Mouse (Mus musculus) heart, postnatal 25 days (tissue): Measurements from ENCODE around the gene Tmcc1. TPM values are rescaled to one million over a fixed set of nuclear protein-coding genes. Genes with fewer than 3 reads are reported as not detected.

Experiments
- DNase-seq: peaks from one replicate; pipeline ENCODE4 v3.0.0; 2022; ENCODE audit warnings: low spot score
- intact Hi-C: fragments of 180-260 bp; cut with DNase I; formaldehyde crosslinking; loops from one replicate; pipeline ENCODE4 v1.15.1; 2025
- total RNA-seq, 2 experiments: library from RNA; stranded (reverse); gene quantifications; 2 replicates each; pipeline ENCODE4 v1.2.3; 2021

Tmcc1 gene
- total RNA-seq, 2 experiments from 2014 or later = 26.2 to 33.0 TPM

DNA sequence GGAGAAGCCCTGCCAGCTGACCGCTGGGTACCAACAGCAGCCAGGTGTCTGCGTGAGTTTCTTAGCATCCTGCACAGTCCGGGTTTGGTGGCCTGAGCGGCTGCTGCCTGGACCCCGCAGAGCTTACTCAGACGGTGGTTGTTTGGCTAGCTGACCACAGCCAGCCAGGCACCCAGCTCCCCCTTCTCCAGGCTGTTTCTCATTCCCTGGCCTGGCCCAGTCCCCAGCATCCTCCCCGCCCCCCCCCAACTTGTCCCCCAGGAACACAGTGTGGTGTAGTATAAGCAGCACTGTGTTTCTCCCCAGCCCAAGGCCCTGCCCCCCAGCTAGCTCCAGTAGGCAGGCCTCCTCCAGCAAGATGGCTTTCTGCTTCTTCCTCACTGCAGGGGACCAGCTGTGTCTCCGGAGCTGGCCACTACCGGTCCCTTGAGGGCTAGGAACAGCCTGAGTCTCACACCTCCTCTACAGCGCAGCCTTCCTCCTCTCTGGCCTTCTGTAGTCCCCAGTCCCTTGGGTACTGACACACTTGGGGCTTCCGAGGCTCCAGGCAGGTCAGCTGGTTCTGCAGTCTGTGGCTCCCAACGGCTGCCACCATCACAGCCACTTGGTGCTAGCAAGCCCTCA is 206.7 kb downstream of the Tmcc1 start:
- intact Hi-C loops = no loop called here
- no peak for DNase-seq

DNA sequence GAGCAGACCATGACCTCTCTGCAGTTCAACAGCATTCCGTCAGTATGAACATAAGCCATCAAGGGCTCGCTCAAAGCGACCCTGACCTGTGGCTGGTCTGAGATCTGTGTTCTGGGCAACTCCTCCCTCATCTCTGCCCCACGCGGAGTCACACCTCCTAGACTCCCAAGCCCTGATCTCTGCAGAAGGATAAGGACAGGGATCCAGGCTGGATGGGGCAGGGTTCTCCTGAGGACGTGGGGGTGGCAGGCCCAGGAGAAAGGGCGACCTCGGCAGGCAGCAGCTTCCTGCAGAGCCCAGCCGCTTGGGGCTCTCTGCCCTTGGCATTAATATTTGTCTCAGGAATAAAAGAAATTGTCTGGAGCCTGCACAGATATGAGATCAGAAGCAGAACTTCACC is 207.7 kb downstream of the Tmcc1 start:
- intact Hi-C loops = no loop called here
- DNase-seq = no peak

DNA sequence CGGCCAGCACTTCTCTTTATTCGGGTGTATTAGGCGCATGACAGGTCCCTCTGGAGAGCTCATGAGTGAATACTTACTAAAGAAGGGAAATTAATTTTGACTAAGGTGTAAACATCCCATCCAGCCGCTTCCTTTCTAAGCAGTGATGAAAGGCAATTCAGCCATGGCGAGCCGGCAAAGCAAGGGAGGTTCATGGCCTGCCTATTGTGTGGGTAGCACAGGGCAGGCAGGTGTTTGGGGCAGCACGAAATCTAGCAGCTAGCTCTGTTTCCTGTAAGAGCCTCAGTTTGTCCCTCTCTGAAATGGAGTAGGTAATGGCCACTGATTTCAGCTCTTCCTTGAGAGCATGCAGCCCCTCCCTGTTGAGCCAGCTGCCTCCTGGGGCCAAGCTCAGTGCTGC is 208.7 kb downstream of the Tmcc1 start:
- no peak for DNase-seq
- intact Hi-C loops = no loop called here

DNA sequence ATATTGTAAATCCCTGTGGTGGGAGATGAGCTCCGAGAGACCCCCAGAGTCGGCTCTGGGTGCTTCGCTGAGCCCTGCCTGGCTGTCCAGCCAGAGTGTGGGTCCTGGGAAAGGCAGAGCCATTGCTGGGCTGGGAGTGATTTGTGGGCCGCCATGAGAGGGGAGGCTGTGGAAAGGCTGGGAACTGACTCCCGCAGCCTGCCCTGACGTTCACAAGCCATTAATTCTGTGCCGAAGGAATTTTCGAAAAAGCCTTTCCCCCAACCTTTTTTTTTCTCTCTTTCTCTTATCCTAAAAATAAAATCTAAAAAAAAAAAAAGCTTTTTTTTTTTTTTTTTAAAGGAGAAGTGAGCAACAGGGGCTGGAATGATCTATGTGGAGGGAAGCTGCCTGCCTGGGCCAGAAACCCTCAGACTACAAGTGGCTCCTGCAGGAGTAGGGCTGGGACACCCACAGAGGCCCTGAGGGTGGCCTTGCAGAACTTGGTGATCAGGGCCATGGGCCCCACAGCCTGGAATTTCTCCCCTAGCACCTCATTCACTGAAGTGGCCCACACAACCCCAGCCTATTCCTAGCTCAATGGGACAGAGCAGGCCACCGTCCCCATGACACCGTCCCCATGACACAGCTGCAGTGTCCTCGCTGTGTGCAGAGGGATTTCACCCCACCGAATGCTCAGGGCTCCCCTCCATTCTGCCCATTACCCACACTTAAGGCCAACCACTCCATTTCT is 209.8 kb downstream of the Tmcc1 start:
- intact Hi-C loops = no loop called here
- no peak for DNase-seq

DNA sequence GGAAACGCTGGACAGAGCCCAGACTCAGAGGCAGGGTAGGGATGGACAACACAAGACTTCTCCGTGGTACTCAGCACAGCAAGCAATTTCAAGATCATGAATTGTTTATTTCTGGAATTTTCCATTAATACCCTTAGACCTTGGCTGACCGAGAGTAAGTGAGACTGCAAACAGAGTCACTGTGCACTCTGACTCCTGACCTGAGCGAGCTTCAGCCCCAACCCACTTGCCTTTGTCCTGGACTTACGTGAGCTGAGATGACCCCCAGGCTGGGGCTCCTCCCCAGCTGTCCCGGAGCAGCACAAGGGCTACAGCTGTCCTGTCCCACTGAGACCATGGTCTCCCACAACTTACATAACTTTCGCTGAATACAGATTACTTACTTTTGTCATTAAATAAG is 210.4 kb downstream of the Tmcc1 start:
- no peak for DNase-seq
- intact Hi-C loops = no loop called here

DNA sequence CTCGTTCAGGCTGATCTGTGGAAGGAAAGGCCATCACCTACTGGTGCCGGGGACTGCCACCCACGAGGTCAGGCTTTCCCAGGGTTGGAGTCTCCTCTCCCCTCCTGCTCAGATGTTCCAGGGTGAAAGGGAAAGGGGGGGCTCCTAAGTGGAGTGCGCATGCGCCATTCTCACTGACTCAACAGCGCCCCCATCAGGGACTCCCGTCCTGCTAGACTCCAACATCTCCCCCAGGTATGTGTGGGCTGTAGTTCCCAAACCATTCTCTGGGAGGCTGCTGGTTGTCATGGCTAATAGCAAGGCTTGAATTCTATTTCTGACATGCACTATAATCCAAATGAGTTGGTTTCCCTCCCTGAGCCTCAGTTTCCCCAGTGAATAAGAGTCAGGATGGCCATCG is 214.7 kb downstream of the Tmcc1 start:
- intact Hi-C loops = no loop called here
- no peak for DNase-seq

DNA sequence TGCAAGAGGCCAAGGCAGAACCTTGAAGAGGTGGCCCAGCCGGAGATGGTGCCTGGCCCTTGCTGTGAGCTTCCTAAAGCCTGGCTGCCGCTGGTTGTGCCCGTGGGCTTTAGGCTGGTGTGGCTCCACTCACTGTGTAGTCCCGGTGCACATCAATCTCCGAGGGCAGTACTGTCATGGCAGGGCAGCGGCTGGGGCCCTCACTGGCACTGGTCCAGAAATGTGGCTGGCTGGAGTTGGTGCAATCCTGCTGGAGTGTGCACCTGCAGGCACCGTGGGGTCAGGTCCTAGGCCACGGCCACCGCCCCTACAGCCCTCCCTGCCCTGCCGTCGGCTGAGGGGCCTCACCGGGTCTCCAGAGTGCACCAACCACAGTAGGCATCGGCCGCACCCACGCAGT is 215.5 kb downstream of the Tmcc1 start:
- DNase-seq = no peak
- intact Hi-C loops = no loop called here

DNA sequence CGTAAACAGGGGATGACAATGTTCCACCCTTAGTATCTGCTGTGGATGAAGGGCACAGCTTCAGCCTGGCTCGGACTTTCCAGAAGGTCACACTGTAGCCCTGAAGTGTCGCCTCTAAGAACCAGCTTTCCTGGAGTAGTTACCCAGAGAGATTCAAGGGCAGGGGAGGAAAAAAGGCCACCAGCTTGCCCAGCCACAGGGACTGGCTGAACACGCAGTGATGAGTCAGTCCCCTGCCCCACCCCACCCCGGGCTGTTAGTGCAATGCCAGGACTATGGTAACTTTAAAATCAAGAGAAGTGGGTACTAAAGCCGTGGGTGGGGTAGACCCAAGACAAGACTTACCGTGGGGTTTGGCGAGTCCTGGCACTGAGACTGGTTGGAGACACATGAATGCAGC is 217.7 kb downstream of the Tmcc1 start:
- intact Hi-C loops = no loop called here
- DNase-seq = no peak

DNA sequence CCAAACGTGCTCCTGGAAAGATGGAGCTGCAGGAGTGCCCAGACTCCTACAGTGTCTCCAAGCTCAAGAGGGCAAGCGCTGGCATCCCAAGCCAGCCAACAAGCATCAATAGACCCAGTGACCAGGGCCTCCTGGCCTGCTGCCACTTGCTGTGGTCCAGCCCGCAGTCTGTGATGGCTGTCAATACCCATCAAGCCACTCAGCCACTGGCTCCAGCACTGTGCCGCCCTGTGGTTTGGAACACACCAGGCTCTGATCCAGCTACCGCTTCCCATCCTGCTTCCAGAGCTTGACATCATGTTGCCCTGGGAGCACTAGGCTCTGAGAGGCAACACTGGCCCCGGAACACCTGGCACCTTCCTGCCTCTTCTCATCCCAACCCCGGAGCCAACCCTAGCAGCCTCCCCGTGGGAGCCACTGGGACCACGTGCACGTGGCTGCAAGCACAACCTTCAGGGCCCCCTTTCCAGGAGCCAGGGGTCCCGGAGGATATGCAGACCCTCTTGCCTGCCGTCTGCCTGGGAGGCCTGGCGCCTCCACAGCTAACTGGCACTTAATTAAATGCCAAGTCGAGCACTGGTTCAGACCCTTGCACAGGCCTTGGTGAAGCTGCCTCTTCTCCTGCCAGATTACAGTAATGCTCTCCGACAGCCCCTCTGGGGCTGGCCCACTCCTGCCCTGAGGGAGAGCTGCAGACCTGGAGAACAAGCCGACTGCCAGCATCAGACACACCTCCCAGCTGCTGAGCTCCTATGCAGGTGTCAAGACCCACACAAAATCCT is 219.2 kb downstream of the Tmcc1 start:
- DNase-seq = no peak
- intact Hi-C loops = no loop called here

DNA sequence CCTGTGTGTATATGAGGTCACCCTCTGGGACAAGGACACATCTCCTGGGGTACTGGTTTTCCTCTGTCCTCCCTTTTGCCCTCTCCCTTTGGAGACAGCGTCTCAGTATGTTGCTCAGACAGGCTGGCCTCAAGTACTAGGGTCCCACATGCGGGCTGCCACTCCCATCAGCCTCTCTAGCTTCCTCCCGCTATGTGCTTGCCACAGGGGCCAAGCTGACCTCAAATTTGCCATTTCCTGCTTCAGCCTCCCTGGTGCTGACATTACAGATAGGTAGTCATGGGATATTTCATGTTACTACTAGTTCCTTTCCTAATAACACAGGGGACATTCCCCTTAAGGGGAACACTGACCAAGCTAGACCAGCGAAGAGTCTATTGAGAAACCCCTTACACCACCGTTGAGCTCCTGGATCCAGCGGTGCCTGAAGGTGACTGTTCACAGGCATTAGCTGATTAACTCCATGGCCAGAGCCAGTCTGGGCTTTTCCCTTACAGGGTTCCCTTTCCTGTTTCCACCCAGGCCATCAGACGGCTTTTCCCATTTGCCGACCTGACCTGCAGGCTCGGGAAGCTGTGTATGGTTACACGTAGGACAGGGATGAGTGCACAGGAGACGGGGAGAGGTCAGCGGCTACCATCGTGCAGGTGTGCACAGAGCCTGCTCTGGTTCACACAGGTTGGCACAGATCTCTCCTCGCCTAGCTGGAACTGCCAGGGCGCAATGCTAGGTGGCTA is 220.0 kb downstream of the Tmcc1 start:
- intact Hi-C loops = no loop called here
- no peak for DNase-seq

DNA sequence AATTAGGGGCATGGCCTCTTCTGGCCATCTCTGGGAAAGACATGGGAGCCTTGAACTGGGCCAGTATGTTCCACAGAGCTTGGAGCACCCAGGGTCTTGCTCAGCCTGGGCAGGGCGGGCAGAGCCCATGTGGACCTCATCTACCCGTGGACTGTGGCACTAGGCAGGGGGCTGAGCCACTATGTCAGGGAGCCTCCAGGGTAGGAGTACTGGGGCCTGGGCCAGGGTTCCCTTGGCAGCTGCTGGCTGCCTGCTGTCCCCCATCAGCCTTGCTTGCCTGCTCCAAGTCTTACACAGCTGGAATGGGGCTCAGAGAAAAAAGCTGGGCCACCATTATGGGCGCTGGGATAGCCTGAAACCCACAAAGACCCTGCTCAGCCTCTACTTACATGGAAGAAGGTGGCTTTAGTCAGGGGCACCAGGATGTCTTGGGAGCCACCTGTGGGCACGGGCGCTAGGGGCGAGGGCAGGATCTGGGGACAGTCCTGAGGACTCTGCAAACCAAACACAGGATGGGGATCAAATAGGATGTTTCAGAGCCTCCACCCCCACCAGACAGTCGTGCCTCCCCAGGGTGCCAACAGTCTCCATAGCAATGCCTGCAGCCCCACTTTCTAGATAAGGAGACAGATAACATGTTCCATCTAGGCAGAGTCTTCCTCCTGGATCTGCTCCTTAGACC is 221.1 kb downstream of the Tmcc1 start:
- intact Hi-C loops = no loop called here
- DNase-seq = no peak

DNA sequence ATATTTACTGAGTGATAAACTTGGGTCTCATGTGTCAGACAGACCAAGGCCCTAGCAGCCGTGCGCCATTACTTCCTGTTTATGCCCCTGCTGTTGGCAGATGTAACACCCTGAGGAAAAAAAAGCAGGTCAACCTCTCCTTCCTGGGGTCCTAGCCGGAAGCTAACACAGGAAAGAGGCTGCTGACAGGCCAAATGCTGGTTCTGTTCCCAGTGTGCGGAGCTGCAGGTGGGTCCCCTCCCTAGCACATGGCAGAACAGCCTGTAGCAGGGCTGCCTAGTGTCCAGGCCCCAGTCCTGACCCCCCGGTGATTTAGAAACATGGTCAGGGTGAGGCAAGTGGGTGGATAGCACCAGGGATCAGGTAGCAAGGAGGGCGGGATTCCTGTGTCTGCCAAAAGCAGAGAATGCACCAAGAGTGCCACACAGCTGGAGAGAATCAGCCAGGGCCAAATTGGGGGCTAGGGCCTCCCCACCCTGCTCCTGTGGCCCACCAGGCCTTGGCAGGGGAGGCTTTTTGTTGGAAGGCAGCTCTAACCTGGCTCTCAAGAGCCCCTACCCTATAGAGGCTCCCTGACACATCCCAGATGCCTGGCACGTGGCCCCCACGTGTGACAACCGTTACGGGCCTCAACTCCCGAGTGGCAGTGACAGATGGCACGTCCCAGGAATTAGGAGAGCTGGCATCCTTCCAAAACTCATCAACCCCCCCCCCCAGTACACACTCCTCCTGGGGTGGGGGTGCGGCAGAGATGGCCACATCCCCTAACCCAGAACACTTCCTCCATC is 221.8 kb downstream of the Tmcc1 start:
- intact Hi-C loops = no loop called here
- DNase-seq = no peak

DNA sequence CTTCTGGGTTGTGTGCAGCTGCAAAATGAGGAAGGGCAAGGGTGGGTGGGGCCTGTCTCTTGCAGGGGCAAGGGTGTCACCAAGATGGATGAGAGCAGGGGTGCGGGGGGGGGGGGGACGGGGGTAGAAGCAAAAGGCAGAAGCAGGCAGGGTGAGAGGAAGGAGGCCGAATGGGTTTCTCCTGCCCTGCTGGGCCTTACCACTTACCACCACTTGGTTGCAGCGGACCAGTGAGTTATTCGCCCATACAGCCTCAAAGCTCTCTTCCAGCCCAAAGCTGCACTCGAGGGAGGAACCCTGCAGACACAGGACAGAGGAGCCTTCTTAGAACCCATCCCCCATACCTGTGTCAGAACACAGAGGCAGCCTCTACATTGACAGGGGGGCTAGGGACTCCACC is 223.3 kb downstream of the Tmcc1 start:
- intact Hi-C loops = no loop called here
- DNase-seq = no peak

DNA sequence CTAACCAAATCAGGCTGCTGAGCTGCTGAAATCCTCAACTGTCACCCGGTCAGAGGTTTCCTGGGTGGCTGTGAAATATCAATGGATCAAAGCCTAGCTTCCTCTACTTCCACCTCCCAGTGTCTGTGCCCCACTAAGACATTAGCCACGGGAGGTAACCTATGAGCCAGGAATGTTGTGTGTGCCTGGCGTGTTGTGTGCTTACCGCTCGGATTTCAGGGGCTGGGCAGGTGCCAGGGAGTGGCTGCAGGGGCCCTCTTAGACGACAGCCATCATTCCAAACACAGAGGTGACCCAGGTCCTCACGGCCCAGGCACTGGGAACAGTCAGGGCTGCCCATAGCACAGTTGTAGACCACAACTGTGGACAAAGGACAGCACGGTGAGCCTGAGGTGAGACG is 224.2 kb downstream of the Tmcc1 start:
- intact Hi-C loops = no loop called here
- no peak for DNase-seq

DNA sequence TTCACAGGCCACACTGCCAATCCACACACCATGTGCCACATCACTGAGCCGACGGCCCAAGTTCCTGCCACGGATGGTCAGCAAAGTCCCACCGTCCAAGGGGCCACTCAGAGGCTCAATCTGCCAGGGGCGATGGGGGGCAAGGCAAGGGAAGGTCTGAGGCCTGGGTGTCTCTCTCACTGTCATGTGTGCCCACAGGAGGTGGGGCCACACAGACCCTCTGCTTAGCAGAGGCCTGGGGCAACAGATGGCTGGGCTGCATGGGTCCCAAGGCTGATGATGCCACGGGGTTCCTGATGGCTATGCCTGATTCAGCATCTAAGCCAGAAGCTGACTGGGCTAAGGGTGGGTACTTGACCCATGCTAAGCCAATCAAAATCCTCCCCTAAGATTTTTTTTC is 224.6 kb downstream of the Tmcc1 start:
- intact Hi-C loops = no loop called here
- no peak for DNase-seq
